Mouse (Mus musculus) cerebellum, adult 2 months (tissue): ENCODE measurements around the gene Car11.

Experiments used
- CTCF ChIP-seq: fragments of 200-500 bp; IDR thresholded peaks from 2 replicates; pipeline ENCODE4 v1.5.1; 2011; ENCODE audit warnings: low read depth, mild to moderate bottlenecking, control low read depth, low read length, moderate library complexity, borderline replicate concordance; ENCODE audit not compliant: insufficient read depth
- POLR2A ChIP-seq: fragments of 200-500 bp; IDR thresholded peaks from 2 replicates; pipeline ENCODE4 v1.6.1; 2011; ENCODE audit warnings: low read length, control low read depth, borderline replicate concordance; ENCODE audit not compliant: insufficient read depth

DNA sequence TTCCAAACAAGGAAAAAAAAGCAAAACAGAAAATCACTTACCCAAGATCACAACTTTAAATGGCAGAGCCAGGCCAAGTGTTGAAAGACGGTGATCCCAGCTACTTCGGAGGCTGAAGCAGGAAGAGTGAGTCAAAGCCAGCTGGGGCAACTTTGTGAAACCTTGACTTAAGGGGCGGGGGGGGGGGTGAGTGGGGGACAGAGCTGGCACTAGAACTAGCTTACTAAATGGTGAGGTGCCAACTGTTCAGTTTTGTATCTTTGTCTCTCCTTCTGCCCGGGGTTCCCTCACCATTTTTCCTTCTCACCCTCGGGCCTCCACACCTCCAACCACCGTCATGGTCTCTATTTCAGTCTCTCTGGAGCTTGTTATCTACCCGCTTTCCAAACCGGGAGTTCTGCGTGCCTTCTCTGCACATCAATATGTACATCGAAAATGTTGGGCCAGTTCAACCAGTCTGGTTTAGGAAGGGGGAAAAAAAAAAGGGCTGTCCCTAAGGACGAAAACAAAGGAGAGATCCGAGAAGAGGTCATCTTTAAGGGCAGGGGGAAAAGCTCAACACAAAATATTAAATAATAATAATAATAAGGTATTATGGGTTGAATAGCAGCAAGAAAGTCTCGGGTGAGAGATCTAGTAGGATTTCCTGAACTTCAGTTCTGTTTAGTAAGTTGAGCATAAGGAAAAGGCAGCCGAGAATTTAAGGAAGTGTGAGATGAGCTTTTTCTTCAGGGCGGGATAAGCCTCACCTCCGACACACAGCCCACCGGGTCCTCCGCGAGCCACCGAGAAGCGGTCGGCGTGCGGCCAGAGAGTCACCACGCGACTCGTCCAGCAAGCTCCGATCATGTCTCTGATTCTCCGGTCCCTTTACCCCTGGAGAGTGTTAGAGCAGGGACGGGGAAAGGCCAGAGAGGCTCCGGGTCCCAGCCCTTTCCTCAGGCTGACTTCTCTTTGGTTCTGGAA is 17.6 kb downstream of the Car11 start:
- TF ChIP-seq CTCF (no peak), POLR2A (no peak)
